Mouse (Mus musculus): ENCODE results near the gene Doc2b. TPM values are rescaled to one million over a fixed set of nuclear protein-coding genes. Genes with fewer than 3 reads are reported as not detected.

Gene Doc2b
- polyA plus RNA-seq (2015; fragmentation: Nextera tagmentation; extraction: Ambion mirVana) = 0.44 and 0.68 TPM in 2 replicates

GRCm38 (mm10) chr11:75796029-75796445 is at the start of gene Doc2b:
Gene Doc2b (minus strand): TSS chr11:75796049.
- WGBS = 2% methylated on average over 37 of the region's 37 CpGs
- H3K27me3 ChIP-seq (ENCODE audit: control insufficient read depth, insufficient read depth, low read depth, low read length) = peaks cover 35% of the 10 kb centered on the region
- H3K4me2 ChIP-seq (ENCODE audit: low read depth, low read length) = peak within 1 kb of the TSS; percentile 83
- peak; percentile 50; the same call in 1 of the 2 replicates for ATAC-seq (ENCODE audit: low read depth)
- peak within 1 kb of the TSS; percentile 72 for H3K9ac ChIP-seq (ENCODE audit: low read length)
- no peak within 1 kb of the TSS for H3K27ac ChIP-seq (ENCODE audit: low read length)
- H3K36me3 ChIP-seq (ENCODE audit: control insufficient read depth, insufficient read depth, low read length) = no peaks in the 10 kb centered on the region
- H3K9me3 ChIP-seq (ENCODE audit: control insufficient read depth, low read length) = no peaks in the 10 kb centered on the region
- peak within 1 kb of the TSS; percentile 57 for H3K4me3 ChIP-seq (ENCODE audit: low read length)
- peaks cover 17% of the 10 kb centered on the region for H3K4me1 ChIP-seq (replicated peaks; ENCODE audit: control insufficient read depth, insufficient read depth, low read length)

DNA sequence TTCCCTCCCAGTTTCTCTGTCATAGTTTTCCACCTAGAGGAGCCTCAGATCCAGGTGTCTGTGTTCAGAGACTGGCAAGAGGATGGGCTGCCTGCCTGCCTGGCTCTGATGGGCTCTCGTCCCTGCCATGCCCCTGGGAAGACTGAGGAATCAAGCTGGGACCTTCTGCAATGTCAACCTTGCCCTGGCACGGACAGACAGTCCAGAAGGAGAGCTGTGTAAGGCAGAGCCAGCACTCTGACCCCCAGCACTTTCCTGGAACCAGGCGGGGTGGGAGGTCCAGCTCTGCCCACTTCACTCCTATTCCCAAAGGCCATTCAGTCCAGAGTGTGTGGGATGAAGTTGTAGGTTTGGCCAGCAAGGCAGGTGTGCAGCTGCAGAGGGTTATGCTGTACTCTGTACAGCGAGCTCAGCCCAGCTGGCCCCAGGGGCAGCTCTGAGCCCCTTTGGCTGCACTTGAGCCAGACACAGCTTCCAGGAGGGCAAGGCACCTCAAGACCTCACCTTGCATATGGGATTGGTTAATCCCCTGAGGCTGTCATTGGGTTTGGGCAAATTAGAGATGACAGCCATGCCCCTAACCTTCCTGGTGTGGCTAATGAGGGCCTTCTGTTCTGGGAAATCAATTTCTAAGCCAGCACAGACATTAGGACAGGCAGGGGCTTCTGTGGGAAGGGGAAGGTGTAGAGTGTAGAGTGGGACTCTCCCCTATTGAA is 47.2 kb upstream of the Doc2b start:
- Histone ChIP-seq H3K27me3 (ENCODE audit: control insufficient read depth, insufficient read depth, low read depth, low read length) (no peaks in the 10 kb centered on the region), H3K9ac (ENCODE audit: low read length) (no peak overlapping the region), H3K36me3 (ENCODE audit: control insufficient read depth, insufficient read depth, low read length) (no peaks in the 10 kb centered on the region), H3K4me1 (replicated peaks; ENCODE audit: control insufficient read depth, insufficient read depth, low read length) (no peaks in the 10 kb centered on the region), H3K27ac (ENCODE audit: low read length) (no peak overlapping the region), H3K4me3 (ENCODE audit: low read length) (no peak overlapping the region), H3K4me2 (ENCODE audit: low read depth, low read length) (no peak overlapping the region), H3K9me3 (ENCODE audit: control insufficient read depth, low read length) (no peaks in the 10 kb centered on the region)
- no peak for ATAC-seq (ENCODE audit: low read depth)
- WGBS = 63% methylated on average over 4 of the region's 4 CpGs

DNA sequence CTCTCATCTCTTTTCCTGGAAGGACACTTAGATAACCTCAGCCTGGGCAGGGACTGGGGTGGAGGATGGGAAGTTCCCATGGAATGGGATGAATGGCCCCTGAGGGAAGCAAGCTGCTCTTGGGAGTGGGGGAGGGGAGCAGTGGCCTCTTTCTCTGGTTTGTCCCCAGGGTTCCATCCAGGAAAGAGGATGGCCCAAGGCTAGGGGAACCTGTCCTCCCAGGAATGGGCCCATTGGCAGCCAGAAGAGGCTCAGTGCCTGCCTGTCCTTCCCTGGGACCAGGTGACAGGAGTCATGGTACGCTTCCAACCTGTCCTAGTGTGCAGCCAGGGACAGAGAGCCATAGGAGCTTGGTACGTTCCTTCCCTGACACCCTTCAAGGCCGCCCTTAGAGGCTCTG is 45.7 kb upstream of the Doc2b start:
- Histone ChIP-seq H3K27ac (ENCODE audit: low read length) (no peak overlapping the region), H3K4me2 (ENCODE audit: low read depth, low read length) (no peak overlapping the region), H3K9me3 (ENCODE audit: control insufficient read depth, low read length) (no peaks in the 10 kb centered on the region), H3K4me3 (ENCODE audit: low read length) (no peak overlapping the region), H3K36me3 (ENCODE audit: control insufficient read depth, insufficient read depth, low read length) (no peaks in the 10 kb centered on the region), H3K9ac (ENCODE audit: low read length) (no peak overlapping the region), H3K4me1 (replicated peaks; ENCODE audit: control insufficient read depth, insufficient read depth, low read length) (no peaks in the 10 kb centered on the region), H3K27me3 (ENCODE audit: control insufficient read depth, insufficient read depth, low read depth, low read length) (no peaks in the 10 kb centered on the region)
- no peak for ATAC-seq (ENCODE audit: low read depth)
- WGBS = 66% methylated on average over 3 of the region's 3 CpGs

- H3K9me3 ChIP-seq (ENCODE audit: control insufficient read depth, low read length) = no peaks in the 10 kb centered on the region
- H3K4me3 ChIP-seq (ENCODE audit: low read length) = no peak overlapping the region
- no peak overlapping the region for H3K27ac ChIP-seq (ENCODE audit: low read length)
- no peaks in the 10 kb centered on the region for H3K4me1 ChIP-seq (replicated peaks; ENCODE audit: control insufficient read depth, insufficient read depth, low read length)
- no peaks in the 10 kb centered on the region for H3K27me3 ChIP-seq (ENCODE audit: control insufficient read depth, insufficient read depth, low read depth, low read length)
- ATAC-seq (ENCODE audit: low read depth) = no peak
- no peak overlapping the region for H3K4me2 ChIP-seq (ENCODE audit: low read depth, low read length)
- WGBS = 73% methylated on average over 12 of the region's 12 CpGs
- no peak overlapping the region for H3K9ac ChIP-seq (ENCODE audit: low read length)
- H3K36me3 ChIP-seq (ENCODE audit: control insufficient read depth, insufficient read depth, low read length) = no peaks in the 10 kb centered on the region
Measured at GRCm38 (mm10) chr11:75839536-75840430, 43.9 kb upstream of the Doc2b start.

- WGBS = 73% methylated on average over 10 of the region's 10 CpGs
- H3K4me3 ChIP-seq (ENCODE audit: low read length) = no peak overlapping the region
- H3K9ac ChIP-seq (ENCODE audit: low read length) = no peak overlapping the region
- no peaks in the 10 kb centered on the region for H3K4me1 ChIP-seq (replicated peaks; ENCODE audit: control insufficient read depth, insufficient read depth, low read length)
- H3K27ac ChIP-seq (ENCODE audit: low read length) = no peak overlapping the region
- H3K9me3 ChIP-seq (ENCODE audit: control insufficient read depth, low read length) = no peaks in the 10 kb centered on the region
- no peaks in the 10 kb centered on the region for H3K36me3 ChIP-seq (ENCODE audit: control insufficient read depth, insufficient read depth, low read length)
- no peak for ATAC-seq (ENCODE audit: low read depth)
- no peaks in the 10 kb centered on the region for H3K27me3 ChIP-seq (ENCODE audit: control insufficient read depth, insufficient read depth, low read depth, low read length)
- no peak overlapping the region for H3K4me2 ChIP-seq (ENCODE audit: low read depth, low read length)
Measured at GRCm38 (mm10) chr11:75838861-75839426, 43.1 kb upstream of the Doc2b start.

DNA sequence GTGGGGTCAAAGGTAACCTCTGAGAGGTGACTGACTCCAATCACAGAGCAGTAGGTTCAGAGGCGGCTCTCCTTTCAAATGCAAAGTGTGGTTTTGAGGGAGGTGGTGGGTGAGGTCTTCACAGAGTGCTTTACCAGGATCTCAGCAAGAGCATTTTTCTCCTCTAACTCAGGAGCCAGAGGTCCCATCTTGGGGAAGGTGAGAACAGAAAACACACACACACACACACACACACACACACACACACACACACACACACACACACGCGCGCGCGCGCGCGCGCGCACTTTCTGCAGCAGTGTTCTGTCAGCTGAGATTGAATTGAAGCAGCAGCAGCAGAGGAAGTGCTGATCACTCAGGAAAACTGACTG is 40.4 kb upstream of the Doc2b start:
- Histone ChIP-seq H3K27ac (ENCODE audit: low read length) (no peak overlapping the region), H3K27me3 (ENCODE audit: control insufficient read depth, insufficient read depth, low read depth, low read length) (no peaks in the 10 kb centered on the region), H3K4me1 (replicated peaks; ENCODE audit: control insufficient read depth, insufficient read depth, low read length) (no peaks in the 10 kb centered on the region), H3K4me2 (ENCODE audit: low read depth, low read length) (no peak overlapping the region), H3K9me3 (ENCODE audit: control insufficient read depth, low read length) (no peaks in the 10 kb centered on the region), H3K9ac (ENCODE audit: low read length) (no peak overlapping the region), H3K36me3 (ENCODE audit: control insufficient read depth, insufficient read depth, low read length) (no peaks in the 10 kb centered on the region), H3K4me3 (ENCODE audit: low read length) (no peak overlapping the region)
- WGBS = 71% methylated on average over 11 of the region's 11 CpGs
- ATAC-seq (ENCODE audit: low read depth) = no peak

GRCm38 (mm10) chr11:75835587-75836239 is 39.9 kb upstream of the Doc2b start:
- Histone ChIP-seq H3K36me3 (ENCODE audit: control insufficient read depth, insufficient read depth, low read length) (no peaks in the 10 kb centered on the region), H3K4me1 (replicated peaks; ENCODE audit: control insufficient read depth, insufficient read depth, low read length) (no peaks in the 10 kb centered on the region), H3K9me3 (ENCODE audit: control insufficient read depth, low read length) (no peaks in the 10 kb centered on the region), H3K27me3 (ENCODE audit: control insufficient read depth, insufficient read depth, low read depth, low read length) (no peaks in the 10 kb centered on the region), H3K4me2 (ENCODE audit: low read depth, low read length) (no peak overlapping the region), H3K9ac (ENCODE audit: low read length) (no peak overlapping the region), H3K4me3 (ENCODE audit: low read length) (no peak overlapping the region), H3K27ac (ENCODE audit: low read length) (no peak overlapping the region)
- no peak for ATAC-seq (ENCODE audit: low read depth)
- 71% methylated on average over 11 of the region's 11 CpGs for WGBS

DNA sequence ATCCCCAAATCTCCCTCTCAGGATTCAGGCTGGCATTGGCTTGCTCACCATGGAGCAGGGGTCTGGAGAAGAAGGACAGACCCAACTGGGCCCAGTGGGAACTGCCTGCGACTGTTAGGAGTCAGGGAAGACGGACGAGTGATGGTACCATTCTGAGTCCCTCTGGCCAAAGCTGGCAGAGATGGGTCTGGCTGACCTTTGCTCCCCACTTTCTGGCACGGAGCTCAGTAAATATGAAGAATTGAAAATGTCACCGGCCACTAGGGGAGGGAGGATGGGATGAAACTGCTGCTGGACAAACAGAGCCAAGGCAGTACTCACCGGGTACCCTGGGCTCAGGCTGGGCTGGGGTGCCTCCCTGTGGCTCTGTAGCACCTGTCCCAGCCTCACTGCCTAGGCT is 37.2 kb upstream of the Doc2b start:
- no peak overlapping the region for H3K4me2 ChIP-seq (ENCODE audit: low read depth, low read length)
- no peak overlapping the region for H3K9ac ChIP-seq (ENCODE audit: low read length)
- H3K4me1 ChIP-seq (replicated peaks; ENCODE audit: control insufficient read depth, insufficient read depth, low read length) = no peaks in the 10 kb centered on the region
- H3K27me3 ChIP-seq (ENCODE audit: control insufficient read depth, insufficient read depth, low read depth, low read length) = no peaks in the 10 kb centered on the region
- H3K9me3 ChIP-seq (ENCODE audit: control insufficient read depth, low read length) = no peaks in the 10 kb centered on the region
- ATAC-seq (ENCODE audit: low read depth) = 0 out of 2 replicates have a peak, but pooled peaks have one; percentile 12
- no peaks in the 10 kb centered on the region for H3K36me3 ChIP-seq (ENCODE audit: control insufficient read depth, insufficient read depth, low read length)
- 70% methylated on average over 6 of the region's 6 CpGs for WGBS
- no peak overlapping the region for H3K27ac ChIP-seq (ENCODE audit: low read length)
- H3K4me3 ChIP-seq (ENCODE audit: low read length) = no peak overlapping the region

- no peak overlapping the region for H3K9ac ChIP-seq (ENCODE audit: low read length)
- no peak overlapping the region for H3K27ac ChIP-seq (ENCODE audit: low read length)
- H3K4me2 ChIP-seq (ENCODE audit: low read depth, low read length) = no peak overlapping the region
- 87% methylated on average over 3 of the region's 3 CpGs for WGBS
- no peaks in the 10 kb centered on the region for H3K9me3 ChIP-seq (ENCODE audit: control insufficient read depth, low read length)
- H3K4me3 ChIP-seq (ENCODE audit: low read length) = no peak overlapping the region
- no peak for ATAC-seq (ENCODE audit: low read depth)
- H3K27me3 ChIP-seq (ENCODE audit: control insufficient read depth, insufficient read depth, low read depth, low read length) = no peaks in the 10 kb centered on the region
- no peaks in the 10 kb centered on the region for H3K36me3 ChIP-seq (ENCODE audit: control insufficient read depth, insufficient read depth, low read length)
- no peaks in the 10 kb centered on the region for H3K4me1 ChIP-seq (replicated peaks; ENCODE audit: control insufficient read depth, insufficient read depth, low read length)
Measured at GRCm38 (mm10) chr11:75830386-75830785, 34.5 kb upstream of the Doc2b start.

Measured in lung, embryonic 16.5 days (tissue).